Mouse (Mus musculus) heart, postnatal 4 days (tissue): ENCODE measurements around the gene Tmem178b. TPM values are rescaled to one million over a fixed set of nuclear protein-coding genes. Genes with fewer than 3 reads are reported as not detected.

Experiments used
- DNase-seq: peaks from one replicate; pipeline ENCODE4 v3.0.0; 2021
- total RNA-seq, 2 experiments: library from RNA; stranded (reverse); gene quantifications; 2 replicates each; pipeline ENCODE4 v1.2.3; 2021

Gene Tmem178b
- total RNA-seq, 2 experiments from 2014 or later = 0.16 to 0.29 TPM

DNA sequence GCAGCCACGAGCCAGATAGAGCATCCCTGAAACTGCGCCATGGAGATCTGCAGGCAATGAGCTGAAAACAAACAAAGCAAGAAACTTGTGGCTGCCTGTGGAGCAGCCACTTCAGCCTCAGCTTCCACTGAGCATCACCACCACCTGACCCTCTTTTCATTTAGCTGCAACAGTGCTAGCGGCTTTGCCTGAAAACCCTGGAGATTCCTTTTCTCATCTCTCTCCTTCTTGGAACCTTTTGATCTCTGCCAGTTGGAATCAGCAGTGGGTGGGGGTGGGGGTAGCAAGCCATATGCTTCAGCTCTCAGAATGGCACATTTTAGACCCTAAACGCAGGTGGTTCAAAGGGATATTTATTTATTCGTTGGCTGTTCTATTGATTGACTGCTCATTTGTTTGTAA is 218.2 kb downstream of the Tmem178b start:
- no peak for DNase-seq

DNA sequence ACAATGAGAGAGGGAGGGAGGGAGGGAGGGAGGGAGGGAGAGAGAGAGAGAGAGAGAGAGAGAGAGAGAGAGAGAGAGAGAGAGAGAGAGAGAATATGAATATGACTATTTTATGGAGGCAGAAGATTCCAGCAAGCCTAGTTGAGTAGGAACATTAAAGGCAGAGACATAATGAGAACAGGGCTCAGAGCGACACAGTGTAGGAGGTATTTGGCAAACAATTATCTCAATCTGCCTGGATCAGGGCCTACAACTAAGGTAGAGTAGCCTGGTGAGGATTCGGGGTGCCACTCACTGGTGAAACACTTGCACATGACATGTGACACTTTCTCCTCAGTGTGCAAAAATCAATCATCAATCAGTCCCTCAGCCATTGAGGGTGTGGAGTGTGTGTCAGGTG is 225.4 kb downstream of the Tmem178b start:
- no peak for DNase-seq

DNA sequence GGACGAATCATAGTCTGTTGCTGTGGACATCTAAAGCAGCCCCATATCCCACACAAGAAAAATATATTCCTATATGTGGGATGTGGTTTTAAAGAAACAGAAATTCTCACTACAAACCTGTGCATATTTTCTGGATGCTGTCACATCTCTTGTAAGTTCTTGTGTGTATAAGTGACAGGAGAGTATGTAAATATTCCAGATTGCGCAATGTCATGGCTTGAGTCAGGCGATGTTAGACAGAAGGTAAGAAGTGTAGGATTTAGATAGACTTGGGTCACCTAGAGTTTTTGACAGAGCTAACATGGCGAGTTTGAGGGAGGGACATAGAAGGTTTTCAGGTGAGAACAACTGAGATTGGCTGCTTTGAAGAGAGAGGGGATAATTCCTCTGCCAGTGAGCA is 228.7 kb downstream of the Tmem178b start:
- no peak for DNase-seq

DNA sequence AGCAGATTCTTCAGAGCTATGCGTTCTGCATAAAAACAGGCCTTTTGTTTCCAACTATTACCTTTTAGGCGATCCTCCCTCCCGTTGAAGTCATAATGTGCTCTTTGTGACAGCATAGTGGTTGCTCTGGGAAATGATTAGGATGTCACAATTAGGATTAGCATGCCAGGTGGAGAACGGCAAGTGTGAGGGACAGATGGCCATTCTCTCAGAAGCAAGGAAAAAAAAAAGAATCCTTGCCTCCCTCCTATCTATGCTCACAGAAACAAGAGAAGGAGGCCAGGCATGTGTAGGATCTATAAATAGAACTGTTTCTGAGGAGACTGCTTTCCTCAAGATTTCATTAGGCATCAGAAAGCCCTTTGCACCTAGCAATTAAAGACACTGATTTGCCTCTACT is 229.8 kb downstream of the Tmem178b start:
- no peak for DNase-seq

DNA sequence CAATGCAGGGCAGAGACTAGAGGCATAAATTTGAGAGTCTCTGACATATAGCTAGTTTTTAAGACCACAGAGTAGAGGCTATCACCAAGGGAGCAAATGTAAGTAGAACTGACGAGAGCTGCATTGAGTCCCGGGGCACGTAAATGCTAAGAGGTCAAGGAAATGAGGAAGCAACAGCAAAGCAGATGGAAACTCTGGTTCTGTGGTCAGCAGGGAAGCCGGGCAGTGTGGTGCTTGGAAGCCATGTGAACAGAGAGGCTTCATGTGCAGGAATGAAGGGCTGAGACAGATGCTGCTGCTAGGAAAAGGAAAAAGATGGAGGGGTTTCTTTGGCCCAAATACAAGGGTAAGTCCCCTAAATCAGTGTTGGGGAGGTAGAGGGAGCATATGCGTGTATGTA is 237.0 kb downstream of the Tmem178b start:
- DNase-seq = no peak

DNA sequence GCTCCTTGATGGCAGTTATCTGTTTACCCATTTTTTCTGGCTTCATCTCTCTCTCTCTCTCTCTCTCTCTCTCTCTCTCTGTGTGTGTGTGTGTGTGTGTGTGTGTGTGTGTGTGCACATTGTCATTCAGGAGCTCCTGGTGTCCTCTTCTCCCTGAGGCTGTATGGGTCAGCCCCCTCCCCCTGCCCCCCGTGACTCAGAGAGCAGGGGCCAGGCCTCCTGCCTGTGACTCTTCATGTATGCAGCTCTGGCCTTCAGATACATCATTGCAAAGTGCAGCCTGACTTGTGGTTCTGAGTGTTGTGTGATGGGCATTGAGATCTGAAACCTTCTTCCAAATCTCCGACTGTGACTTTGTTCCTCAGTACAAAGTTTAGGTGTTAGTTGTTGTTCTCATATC is 237.7 kb downstream of the Tmem178b start:
- DNase-seq = no peak

DNA sequence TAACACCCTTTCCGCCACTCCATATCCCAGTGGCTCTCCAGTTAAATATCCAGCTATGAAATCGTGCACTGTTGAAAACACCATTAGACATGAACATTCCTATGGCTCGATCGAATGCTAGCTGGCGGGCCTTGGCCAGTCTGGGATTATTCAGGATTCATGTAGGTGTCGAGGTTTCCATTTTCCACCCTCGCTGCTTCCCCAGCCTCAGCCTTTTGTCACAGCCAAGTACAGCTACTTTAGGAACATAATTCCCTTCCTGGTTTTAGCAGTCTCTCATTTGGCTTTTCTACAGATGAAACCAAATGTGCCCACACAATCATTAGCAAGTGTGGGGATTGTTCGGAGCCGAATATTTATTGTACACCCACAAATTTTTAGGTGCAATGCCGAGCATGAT is 239.4 kb downstream of the Tmem178b start:
- no peak for DNase-seq

DNA sequence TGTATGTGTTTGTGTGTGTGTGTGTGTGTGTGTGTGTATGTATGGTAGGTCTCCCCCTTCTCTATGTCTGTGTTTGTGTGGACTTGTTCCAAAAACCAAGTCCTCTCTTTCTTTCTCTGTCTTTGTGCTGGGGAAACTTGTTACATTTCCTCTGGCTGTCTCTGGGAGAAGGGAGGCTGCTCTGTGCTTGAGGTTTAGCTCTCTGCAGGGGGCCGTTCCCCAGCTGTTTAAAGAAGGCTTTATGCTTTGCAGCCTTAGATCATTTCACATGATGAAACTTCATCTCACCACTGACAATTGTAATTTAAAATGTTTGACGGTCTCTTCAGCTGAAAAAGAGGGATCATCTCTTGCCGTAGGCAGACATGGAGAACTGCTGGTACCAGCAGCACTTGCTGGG is 243.2 kb downstream of the Tmem178b start:
- DNase-seq = no peak

DNA sequence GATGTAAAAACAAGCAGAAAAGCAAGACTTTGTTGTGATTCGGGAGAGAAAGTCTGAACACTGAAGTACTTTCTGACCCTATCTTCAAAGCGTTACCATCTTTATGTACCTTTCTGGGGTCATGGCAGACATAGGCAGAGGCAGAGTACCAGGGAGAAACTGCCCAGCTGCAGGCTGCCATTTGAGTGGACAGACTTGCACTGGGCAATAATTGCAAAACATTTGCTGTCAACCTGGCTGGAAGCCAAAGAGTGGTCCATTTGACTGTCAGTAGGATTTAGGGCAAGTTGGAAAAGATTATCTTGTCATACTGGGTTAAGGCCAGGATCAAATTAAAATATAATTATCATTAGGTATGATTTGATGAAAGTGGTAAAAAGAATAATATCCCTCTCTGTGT is 247.1 kb downstream of the Tmem178b start:
- no peak for DNase-seq

DNA sequence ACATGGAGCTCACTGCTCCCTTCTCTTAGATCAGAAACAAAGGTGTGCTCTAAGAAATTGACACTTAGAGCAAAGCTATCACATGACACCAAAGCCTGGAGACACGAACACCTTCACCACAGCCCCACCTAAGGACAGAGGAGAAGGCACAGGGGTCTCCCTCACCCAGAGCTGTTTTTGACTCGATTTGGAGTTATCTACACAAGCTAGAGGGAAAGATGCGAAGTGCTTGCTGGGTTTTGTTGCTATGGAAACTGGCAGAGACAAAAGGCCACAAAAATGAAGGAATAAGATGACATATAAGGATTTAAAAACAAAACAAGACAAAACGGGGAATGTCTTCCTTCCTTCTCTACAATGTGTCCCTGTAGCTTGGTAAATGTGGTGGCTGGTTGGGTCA is 248.4 kb downstream of the Tmem178b start:
- DNase-seq = no peak

DNA sequence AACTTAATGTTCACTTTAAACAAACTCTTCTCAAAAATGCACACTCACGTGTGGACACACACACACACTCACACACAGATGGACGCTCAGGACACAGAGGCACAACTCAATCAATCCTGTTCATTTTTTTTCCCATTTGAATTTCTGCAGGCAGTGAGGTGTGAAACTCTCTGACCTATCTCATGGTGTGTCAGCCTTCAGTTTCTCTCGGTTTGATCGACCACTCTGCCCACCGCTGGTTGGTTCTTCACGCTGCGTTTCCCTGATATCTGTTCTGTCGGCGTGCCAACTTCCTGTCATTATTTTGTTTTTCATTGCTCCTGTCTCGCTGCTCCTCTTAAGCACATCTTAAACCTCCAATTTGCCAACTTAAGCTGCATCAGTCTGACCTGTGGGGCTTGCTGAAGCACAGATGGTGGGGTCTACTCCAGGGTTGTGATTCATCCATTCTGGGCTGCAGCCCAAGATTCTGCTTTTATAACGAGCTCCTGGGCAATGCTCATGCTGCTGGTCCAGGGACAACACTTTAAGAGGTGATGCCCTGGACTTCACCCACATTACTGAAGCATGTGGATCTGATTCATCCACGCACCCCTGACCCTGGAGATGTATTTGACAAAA is 250.1 kb downstream of the Tmem178b start:
- no peak for DNase-seq

DNA sequence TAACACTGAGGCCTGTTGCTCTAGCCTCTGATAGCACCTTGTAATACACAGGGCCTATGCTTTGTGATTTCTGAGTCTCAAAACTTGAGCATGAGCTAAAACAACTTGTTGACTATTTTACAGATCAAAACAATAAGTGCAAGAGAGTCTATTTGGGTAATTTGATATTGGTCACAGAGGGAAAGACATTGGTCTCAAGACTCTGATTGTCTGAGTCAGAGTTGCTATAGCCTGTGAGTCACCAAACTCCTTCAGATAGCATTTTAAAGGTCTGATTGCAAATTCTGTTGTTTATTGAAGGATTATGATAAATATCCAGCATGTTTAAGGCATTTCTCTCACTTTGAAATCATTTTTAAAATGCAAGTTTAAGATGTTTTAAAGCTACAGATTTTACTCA is 250.9 kb downstream of the Tmem178b start:
- no peak for DNase-seq

DNA sequence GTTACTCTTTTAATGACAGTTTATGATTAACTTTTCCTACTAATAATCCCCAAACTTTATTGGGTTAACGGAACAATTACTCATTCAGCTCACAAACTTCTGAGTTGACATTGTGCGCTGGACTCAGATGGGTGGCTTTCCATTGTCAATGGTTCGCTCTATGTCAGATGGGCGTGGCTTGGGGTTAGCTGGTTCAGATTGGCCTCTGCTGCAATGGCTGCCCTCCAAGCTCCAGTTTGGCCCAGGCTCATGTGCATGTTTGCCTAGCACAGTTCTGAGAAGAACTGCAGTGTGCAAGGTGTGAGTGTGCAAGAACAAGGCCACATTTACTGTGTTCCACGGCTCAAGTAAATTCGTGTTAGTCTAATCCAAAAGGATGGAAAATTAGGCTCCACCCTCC is 255.6 kb downstream of the Tmem178b start:
- DNase-seq = no peak

DNA sequence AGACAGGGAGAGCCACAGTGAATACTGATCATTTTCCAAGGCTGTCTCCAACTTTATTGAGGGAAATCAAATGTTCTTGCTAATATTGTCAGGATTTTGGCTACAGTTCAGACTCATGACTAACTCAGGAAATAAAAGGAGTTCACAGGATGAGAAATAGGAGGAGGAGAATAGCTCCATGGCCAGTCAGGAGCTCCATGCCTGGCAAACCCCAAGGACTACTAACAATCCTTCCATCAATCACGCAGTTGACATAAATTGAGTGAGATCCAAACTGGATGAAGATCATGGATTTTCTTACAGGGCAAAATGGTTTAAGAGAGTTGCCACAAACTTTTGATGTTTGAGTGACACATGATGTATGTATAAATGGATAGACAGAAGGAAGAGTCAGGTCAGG is 258.9 kb downstream of the Tmem178b start:
- no peak for DNase-seq

DNA sequence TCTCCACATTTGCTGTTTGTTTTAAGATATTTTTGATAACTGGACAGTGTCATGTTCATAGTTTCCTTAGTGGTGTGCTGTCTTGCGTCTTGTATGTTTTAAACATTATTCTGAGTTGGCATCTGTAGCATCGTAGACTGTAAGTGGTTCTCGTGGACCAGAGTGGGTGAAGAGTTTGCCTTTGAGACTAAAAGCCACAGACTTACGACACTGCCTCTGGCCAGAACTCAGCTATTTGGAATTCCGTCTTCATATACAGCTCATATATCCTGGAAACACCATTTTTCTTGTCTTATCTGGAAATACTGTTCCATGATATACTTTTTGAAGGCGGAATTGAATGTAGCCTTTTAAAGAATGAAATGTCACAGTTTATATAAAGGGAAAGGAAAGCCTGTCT is 260.4 kb downstream of the Tmem178b start:
- DNase-seq = no peak

DNA sequence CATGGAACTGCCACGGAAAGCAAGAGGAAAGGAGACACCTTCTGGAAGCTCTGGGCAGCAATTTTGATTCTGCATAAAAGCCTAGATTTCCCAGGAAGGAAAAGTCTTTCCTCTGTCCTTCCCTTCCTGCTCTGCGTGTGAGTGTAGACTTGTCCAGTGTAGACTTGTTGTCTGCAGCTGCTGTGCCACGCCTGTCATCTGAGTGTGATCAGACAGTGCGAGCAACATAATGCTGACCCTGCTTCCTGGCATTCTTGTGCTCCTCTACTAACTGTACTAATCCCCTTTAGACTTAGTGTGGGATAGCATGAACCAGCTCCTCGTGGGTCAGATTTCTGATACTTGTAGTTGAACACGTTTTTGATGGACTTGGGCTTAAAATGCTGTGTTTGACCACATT is 262.6 kb downstream of the Tmem178b start:
- no peak for DNase-seq

DNA sequence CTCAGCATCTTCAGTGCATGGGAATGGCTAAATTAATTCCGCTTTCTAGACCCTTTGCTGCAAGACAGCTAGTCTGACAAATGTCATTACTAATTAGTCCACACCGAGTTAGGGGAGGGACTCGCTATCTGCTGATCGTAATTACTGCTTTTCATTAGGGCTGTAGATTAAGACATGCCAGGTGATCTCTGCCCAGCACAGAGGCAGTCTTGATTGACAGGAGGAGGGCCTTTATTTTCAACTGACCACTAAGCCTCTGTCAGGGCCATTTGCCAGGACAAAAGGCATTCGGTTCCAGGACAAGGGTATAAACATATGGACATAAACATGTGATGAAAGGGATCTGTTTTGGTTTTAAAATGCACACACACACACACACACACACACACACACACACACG is 264.3 kb downstream of the Tmem178b start:
- no peak for DNase-seq

DNA sequence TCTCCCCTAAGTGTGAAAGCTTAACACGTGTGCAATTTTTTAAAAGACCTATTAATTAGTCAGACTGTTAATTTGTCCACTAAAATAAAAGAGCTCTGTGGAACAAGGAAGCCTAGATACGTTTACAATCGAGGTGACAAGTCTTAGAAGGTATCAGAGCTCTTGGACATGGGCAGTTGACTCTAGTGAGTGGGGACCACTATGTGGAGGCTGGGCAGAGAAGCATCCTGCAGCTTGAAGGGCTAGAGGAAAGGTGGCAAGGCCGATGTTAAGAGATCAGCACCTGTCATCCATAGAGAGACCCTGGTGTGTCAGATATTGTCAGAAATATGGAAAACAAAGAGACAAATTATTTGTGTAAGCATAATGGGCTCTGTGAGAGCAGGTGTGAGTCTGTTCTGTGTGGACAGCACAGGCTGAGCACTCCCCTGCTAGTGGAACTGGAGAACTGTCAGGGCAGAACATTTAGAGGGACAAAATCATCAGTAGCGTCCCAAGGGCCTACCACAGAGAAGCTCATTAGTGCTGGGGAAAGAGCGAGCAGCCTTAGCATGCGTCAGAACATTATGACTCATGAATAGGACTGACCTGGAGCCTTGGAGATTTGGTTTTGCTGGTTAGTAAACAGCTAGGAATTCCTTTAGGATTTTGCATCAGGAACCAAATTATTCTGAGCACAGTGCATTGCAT is 264.9 kb downstream of the Tmem178b start:
- DNase-seq = no peak

DNA sequence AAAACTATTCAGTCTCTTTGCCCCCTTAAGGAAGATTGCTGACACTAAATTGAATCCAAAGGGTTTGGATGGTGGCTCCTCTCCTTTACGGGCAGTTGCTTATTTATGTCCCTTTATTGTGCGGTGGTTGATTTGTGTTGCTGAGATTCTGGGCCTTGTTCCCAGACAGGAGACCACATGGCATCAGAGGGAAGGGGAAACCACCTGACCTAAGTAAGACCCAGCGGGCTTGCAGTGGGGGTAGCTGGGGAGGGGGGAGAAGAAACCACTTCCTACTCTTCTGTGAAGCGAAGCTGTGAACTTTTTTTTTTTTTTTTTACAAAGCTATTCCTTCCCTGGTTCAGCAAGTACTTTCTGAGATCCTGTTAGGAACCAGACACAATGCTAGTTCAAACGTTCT is 269.5 kb downstream of the Tmem178b start:
- DNase-seq = no peak

DNA sequence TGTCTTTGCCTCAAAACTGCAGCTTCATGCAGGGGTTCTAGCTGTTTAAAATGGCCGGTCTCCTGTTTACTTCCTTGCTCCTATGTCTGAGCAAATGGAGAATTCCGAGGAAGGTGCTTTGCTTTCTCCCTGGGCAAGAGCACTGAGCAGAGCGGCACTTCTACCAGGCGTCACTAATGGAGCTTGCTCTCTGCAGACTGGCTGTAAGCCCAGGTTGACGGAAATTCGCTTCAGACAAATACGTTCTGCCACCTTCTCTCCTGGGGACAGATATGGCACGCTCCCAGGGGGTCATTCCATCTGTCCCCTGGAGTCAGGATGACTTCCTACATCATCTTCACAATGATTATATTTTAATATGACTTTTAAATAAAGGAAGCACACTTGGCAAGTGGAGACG is 271.3 kb downstream of the Tmem178b start:
- DNase-seq = peak; percentile 4

DNA sequence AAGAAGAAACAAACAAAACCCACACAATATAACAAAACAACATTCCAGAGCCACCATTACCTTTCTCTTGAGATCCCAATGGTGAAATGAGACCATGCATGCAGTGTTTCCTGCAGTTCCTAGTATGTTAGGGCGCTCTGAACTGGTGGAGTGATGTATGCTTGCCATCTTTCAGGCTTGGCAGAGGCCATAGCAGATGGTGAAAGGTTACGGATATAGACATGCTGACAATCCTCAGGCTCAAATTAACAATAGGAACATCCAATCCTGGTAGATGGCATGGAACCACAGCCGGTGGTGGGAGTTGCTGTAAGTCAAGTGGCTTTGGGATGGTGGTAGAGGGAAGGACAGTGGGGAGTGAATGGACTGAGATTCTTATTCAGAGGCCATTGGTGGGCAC is 272.5 kb downstream of the Tmem178b start:
- DNase-seq = no peak

DNA sequence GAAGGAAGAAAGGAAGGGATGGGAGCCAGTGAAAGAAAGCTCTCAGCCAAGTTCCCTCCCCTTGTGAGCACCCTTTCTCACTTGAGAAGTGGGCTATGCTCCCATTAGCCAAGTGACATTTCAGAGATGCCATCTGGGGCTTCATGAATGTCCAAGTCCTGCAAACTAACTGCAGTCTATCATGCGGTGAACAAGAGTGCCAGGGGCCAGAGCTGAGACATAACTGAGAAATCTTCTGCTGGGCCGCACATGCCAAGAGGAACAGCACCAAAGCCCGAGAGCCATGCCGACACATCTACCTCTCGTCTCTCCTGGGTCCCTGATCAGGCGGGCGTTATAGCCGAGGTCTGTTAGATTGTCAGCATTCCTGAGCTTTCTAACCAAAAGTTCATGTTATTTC is 279.2 kb downstream of the Tmem178b start:
- no peak for DNase-seq

DNA sequence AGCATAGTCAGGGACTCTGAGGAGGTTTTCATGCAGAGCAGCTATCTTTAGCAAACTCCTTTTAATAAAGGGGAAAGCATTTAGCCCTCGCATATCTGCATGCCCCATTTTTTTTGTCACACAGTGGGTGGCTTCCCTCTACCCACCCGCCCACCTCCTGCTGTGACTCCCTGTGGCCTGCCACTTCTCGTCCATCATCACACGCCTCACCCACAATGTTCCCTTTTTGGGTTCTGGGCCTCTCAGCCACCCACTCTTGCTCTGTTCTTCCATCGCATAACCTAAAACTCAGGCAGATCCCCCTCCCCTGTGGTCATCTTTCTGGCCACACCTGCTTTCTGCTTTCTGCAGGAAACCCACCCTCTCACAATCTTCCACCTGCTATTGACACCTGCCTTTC is 288.3 kb downstream of the Tmem178b start:
- no peak for DNase-seq

DNA sequence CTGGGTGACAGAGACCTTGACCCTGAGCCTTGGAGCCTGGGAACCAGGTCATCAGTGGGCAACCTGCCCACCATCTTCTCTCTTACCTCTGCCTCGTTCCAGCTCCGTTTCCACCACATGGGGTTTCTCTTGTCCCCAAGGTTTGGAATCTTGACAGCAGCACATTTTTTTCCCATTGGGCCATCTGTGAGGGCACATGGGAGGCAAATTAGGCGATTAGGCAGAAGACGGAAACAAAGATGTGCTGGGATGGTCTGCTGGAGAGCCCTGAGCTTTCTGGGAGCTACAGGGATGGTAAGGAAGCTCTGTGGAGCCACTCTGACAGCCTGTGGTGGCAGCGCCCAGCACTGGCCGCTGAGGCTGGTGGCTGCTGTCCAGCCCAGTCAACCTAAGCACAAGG is 300.5 kb downstream of the Tmem178b start:
- DNase-seq = peak; percentile 4

DNA sequence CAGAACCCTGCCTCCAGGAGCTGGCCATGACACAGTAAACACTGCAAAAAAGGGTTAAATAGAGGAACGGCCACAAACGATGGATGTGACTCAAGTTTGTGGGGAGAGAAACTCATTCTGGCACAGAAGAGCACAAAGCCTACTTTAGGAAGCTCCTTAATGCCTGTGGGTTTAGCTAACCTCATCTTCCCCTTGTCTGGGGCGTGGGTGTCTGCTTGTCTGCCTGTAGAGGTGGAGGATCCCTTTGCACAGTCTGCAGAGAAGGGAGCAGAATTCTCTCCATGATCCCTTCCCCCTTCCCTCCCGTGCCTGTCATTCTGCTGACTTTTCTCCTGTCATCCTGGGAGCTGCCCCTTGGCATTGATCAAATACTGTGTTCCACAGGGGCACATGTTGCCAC is 304.8 kb downstream of the Tmem178b start:
- DNase-seq = no peak
